Mouse (Mus musculus): ENCODE measurements around the gene Slc25a23.
A peak's percentile ranks its signal among the peaks of the same experiment; 100 is the strongest.

Slc25a23 gene

GRCm38 (mm10) chr17:57019693-57020092 is 40.0 kb downstream of the Slc25a23 start:
- no peak for DNase-seq (ENCODE audit: low spot score in 2 of 2)

GRCm38 (mm10) chr17:57012245-57012795 is 47.3 kb downstream of the Slc25a23 start:
- DNase-seq (ENCODE audit: low spot score in 2 of 2), result no peak

DNA sequence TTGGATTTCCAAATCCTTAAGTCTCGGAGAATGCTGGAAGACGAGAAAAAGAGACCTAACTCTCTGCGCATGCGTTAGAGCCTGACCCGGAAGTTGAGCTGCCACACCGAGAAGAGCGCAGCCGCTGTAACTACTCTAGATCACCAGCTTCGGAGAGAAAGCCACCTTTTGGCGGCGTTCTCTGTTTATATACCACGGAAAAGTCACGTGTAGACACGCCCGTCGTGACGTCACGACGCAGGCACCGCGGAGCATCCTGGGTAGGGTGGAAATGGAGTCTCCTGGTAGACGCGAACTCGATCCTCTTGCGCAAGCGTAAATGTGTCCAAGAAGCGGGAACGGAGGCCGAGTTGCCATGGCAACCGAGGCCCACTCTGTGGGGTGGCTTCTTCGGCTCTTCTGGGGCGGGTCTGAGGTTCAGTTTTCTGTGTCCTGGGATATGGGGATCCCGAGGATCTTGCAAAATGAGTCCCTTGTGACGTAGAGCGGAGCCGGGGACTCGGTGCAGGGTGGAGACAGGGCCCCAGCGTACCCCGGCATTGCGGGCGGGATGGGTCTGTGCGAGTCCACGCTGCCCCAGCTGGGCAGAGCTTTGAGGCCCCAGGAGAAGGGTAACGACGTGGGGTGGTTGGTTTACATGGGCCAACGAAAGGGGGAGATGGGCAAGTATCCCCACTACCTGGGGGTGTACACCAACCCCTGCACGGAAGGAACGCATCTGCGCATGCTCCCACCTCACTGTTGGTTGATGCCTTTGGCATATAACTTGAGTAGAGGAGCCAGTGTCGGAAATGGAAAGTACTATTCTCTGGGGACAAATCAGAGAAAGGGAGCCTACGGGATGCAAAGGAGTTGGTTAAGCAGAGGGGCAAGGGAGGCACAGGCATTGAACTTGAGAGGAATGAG is 48.2 kb downstream of the Slc25a23 start, which contains the start of the genes Gtf2f1 and Gm17949:
TSS of gene Gtf2f1 (minus strand) at position 53 of the 906 bp plus-strand sequence.
TSS of gene Gm17949 (plus strand) at position 234 of the 906 bp plus-strand sequence.
- DNase-seq (ENCODE audit: low spot score in 2 of 2), result peak; percentile 98 to 99

GRCm38 (mm10) chr17:57010911-57011235 is 48.8 kb downstream of the Slc25a23 start:
- no peak for DNase-seq (ENCODE audit: low spot score in 2 of 2)

GRCm38 (mm10) chr17:57007137-57007905 is 52.3 kb downstream of the Slc25a23 start:
- no peak for DNase-seq (ENCODE audit: low spot score in 2 of 2)

DNA sequence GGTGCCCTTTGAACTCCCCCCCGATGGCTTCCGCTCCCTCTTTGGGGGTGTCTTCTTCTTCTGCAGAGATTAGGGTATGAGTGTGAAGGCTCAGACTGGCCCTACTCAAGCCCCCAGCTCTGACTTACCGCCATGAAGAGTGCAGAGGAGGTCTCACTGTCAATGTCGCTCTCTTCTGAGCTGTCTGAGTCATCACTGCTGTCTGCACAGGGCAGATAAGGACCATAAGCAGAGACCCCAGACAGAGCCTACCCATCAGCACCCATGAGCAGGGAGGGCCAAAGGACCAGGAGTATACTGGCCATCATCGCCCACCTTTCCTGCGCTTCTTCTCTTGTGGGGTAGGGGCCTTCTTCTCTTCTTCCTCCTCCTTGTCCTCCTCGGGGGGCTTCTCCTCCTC is 55.7 kb downstream of the Slc25a23 start:
- DNase-seq (ENCODE audit: low spot score in 2 of 2), result no peak

GRCm38 (mm10) chr17:57001228-57001627 is 58.4 kb downstream of the Slc25a23 start:
- no peak for DNase-seq (ENCODE audit: low spot score in 2 of 2)

DNA sequence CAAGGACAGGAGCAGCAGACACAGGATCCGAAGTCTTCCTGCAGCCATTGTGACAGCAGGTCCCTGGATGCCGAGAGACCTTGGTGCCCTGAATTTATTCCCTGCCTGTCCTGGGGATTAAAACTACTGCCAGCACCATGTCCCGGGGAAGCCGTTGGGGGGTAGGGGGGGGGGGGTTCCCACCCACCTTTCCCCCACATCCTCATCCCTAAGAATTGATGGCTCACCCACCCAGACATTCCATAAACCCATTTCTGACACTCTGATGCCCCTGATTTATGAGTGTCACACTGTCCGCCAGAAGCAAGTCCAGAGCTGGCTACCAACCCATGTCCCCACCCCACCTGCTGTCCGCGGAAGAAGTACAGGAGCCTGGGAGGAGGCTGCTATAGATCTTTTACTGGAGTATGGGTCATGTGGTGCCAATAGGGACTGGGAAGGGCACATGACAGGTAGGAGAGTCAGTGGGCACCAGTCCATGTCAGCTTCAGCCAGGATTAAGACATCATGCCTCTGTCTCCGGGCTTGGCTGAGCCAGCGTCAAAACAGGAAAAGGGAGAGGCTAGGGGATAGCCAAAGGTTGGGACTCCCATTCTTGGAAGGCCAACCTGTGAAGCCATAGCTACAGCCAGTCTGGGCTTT is 59.6 kb downstream of the Slc25a23 start, which contains the start of gene Pspn:
TSS of gene Pspn (minus strand) at position 51 of the 642 bp plus-strand sequence.
- no peak for DNase-seq (ENCODE audit: low spot score in 2 of 2)

- DNase-seq (ENCODE audit: low spot score in 2 of 2), result no peak
Observed at GRCm38 (mm10) chr17:56999414-56999813, 60.2 kb downstream of the Slc25a23 start.

DNA sequence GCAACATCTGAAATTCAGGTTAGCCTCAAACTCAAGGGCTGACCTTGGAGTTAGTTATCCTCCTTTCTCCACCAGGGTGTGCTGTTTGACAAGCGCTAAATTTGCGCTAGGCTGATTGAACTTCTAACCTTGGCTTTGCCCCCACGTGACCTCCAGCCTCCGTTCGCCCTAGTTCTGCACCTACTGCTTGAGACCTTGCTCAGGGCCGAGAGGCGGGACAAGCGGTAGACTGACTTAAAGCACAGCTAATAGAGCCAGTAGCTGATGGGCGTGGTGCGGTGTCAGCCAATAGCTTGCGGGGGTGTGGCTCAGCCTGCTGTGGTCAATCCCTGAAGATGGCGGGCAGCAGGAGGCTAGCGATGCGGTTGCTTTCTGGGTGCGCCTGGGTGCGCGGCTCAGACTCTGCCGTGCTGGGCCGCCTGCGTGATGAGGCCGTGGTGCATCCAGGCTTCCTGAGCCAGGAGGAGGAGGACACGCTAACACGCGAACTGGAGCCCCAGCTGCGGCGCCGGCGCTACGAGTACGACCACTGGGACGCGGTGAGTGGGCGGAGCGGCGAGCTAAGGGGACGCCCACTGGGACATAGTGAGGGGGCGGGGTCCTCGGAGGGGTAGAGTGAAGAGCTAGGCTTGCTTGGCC is 62.5 kb downstream of the Slc25a23 start, which contains the start of gene Alkbh7:
TSS of gene Alkbh7 (plus strand) at position 311 of the 639 bp plus-strand sequence.
- DNase-seq (ENCODE audit: low spot score in 2 of 2), result peak; percentile 96 to 97

- DNase-seq (ENCODE audit: low spot score in 2 of 2), result no peak
Observed at GRCm38 (mm10) chr17:56996506-56996905, 63.2 kb downstream of the Slc25a23 start.

GRCm38 (mm10) chr17:56995046-56995445 is 64.6 kb downstream of the Slc25a23 start:
- no peak for DNase-seq (ENCODE audit: low spot score in 2 of 2)
